Comparison of ENCODE assay signal across 18 mouse cellular contexts in the genomic region with DNA sequence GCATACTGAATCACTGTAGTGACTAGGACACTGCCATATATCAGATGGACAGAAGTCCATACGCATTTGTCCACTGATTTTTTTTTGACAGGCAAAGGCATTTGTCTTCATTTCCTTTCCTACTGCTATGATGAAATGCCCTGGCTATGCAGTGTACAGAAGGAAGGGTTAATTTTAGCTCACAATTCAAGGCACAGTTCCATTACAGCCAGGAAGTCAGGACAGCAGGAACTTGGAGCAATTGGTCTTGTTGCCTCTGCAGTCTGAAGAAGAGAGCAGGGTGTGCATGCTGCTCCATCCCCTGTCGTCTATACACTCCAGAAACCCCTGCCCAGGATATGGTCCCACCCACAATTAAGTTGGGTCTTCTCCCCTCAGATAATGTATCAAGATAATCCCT. TPM values are rescaled to one million over a fixed set of nuclear protein-coding genes. Genes with fewer than 3 reads are reported as not detected.
"Had no signal": no experiment of that assay in that cellular context is flagged by ENCODE, and none has a peak within 500 bp of the region (broad histone marks: within the 10 kb centered on the region; RNA-seq: fewer than 3 reads in every experiment).

No protein-coding gene starts in this region.

- ATAC-seq: liver, postnatal 0 days; midbrain, embryonic 15.5 days had no signal

- H3K27me3 ChIP-seq: liver, embryonic 13.5 days; liver, embryonic 15.5 days; megakaryocyte, embryonic 14.5 days; midbrain, embryonic 12.5 days; midbrain, embryonic 15.5 days; neural tube, embryonic 12.5 days; stomach, embryonic 15.5 days had no signal

- H3K9me3 ChIP-seq: liver, embryonic 13.5 days; liver, embryonic 15.5 days; midbrain, embryonic 12.5 days; midbrain, embryonic 15.5 days; neural tube, embryonic 12.5 days; stomach, embryonic 15.5 days had no signal

- DNase-seq: liver, embryonic 13.5 days; liver, postnatal 0 days; right cerebral cortex, postnatal 14 days; thymus, adult 2 months; thymus, postnatal 25 days; thymus, postnatal 4 days had no signal

- H3K4me2 ChIP-seq: liver, embryonic 11.5 days; liver, embryonic 13.5 days; liver, embryonic 15.5 days; midbrain, embryonic 12.5 days; midbrain, embryonic 15.5 days; neural tube, embryonic 12.5 days; stomach, embryonic 15.5 days had no signal

- H3K36me3 ChIP-seq: liver, embryonic 13.5 days; liver, embryonic 15.5 days had no signal

- H3K9ac ChIP-seq: liver, embryonic 13.5 days; liver, embryonic 15.5 days; liver, postnatal 0 days; midbrain, embryonic 12.5 days; midbrain, embryonic 15.5 days; neural tube, embryonic 12.5 days; stomach, embryonic 15.5 days had no signal

- H3K4me1 ChIP-seq: liver, embryonic 13.5 days; liver, embryonic 15.5 days; midbrain, embryonic 12.5 days; midbrain, embryonic 15.5 days; neural tube, embryonic 12.5 days; stomach, embryonic 15.5 days had no signal

- H3K27ac ChIP-seq: liver, embryonic 13.5 days; liver, embryonic 15.5 days; macrophage; midbrain, embryonic 12.5 days; midbrain, embryonic 15.5 days; neural tube, embryonic 12.5 days; stomach, embryonic 15.5 days; stomach, postnatal 0 days had no signal

- H3K4me3 ChIP-seq: liver, embryonic 13.5 days; liver, embryonic 15.5 days; megakaryocyte, embryonic 14.5 days; midbrain, embryonic 12.5 days; midbrain, embryonic 15.5 days; neural tube, embryonic 12.5 days; stomach, embryonic 15.5 days had no signal

RNA-seq across cellular contexts. Expression of a gene that starts 31.2 kb away (rescaled TPM):
- total RNA-seq: megakaryocyte progenitor cell, adult 5-6 weeks; monocyte, adult 5-6 weeks had no signal
- polyA plus RNA-seq: liver, embryonic 13.5 days; liver, embryonic 15.5 days; liver, postnatal 0 days; macrophage; spleen, adult 2 months had no signal
